In genomic region chr7:111606091-111606490, GRCm38 (mm10) we compare ENCODE assay signal across 34 mouse cellular contexts.
"Had no signal": no experiment of that assay in that cellular context is flagged by ENCODE, and none has a peak within 500 bp of the region (broad histone marks: within the 10 kb centered on the region; RNA-seq: fewer than 3 reads in every experiment).

No protein-coding gene starts in this region.

- DNase-seq: heart, postnatal 10 days; heart, postnatal 14 days; heart, postnatal 36 days; heart, postnatal 4 days; kidney, adult 11 months; kidney, adult 18-20 months; kidney, adult 2 months; kidney, adult 8-10 months; kidney, adult 9 months; kidney, postnatal 10 days; kidney, postnatal 14 days; kidney, postnatal 36 days; kidney, postnatal 4 days; layer of hippocampus, adult 9-11 months; layer of hippocampus, postnatal 36 days had no signal

- ATAC-seq: hindbrain, embryonic 16.5 days; hindbrain, postnatal 0 days; inflammation-experienced regulatory T-cells, adult 6 months; intestine, embryonic 15.5 days; intestine, embryonic 16.5 days; intestine, postnatal 0 days had no signal

- H3K4me3 ChIP-seq: heart, embryonic 10.5 days; heart, embryonic 12.5 days; heart, embryonic 13.5 days; heart, embryonic 15.5 days; hindbrain, embryonic 10.5 days; hindbrain, embryonic 12.5 days; hindbrain, embryonic 13.5 days; hindbrain, embryonic 15.5 days; intestine, embryonic 15.5 days; kidney, embryonic 15.5 days; layer of hippocampus, adult 2 months had no signal

- H3K27ac ChIP-seq: heart, embryonic 10.5 days; heart, embryonic 13.5 days; heart, embryonic 15.5 days; hindbrain, embryonic 10.5 days; hindbrain, embryonic 12.5 days; hindbrain, embryonic 13.5 days; hindbrain, embryonic 14.5 days; hindbrain, embryonic 15.5 days; hindbrain, postnatal 0 days; intestine, embryonic 15.5 days; kidney, embryonic 15.5 days; kidney, postnatal 0 days; layer of hippocampus, adult 2 months had no signal

- H3K27me3 ChIP-seq: heart, embryonic 12.5 days; heart, embryonic 13.5 days; heart, embryonic 15.5 days; hindbrain, embryonic 12.5 days; hindbrain, embryonic 13.5 days; hindbrain, embryonic 15.5 days; intestine, embryonic 15.5 days; kidney, embryonic 15.5 days had no signal

- H3K4me1 ChIP-seq: heart, embryonic 10.5 days; heart, embryonic 12.5 days; heart, embryonic 13.5 days; heart, embryonic 15.5 days; hindbrain, embryonic 10.5 days; hindbrain, embryonic 12.5 days; intestine, embryonic 15.5 days; kidney, embryonic 15.5 days had no signal

- H3K36me3 ChIP-seq: heart, embryonic 10.5 days; heart, embryonic 12.5 days; heart, embryonic 13.5 days; heart, embryonic 15.5 days; hindbrain, embryonic 10.5 days; hindbrain, embryonic 12.5 days; hindbrain, embryonic 13.5 days; hindbrain, embryonic 15.5 days; intestine, embryonic 15.5 days; kidney, embryonic 15.5 days had no signal

- H3K4me2 ChIP-seq: heart, embryonic 11.5 days; heart, embryonic 12.5 days; heart, embryonic 13.5 days; heart, embryonic 15.5 days; hindbrain, embryonic 12.5 days; hindbrain, embryonic 13.5 days; hindbrain, embryonic 14.5 days; hindbrain, embryonic 15.5 days; intestine, embryonic 15.5 days; kidney, embryonic 15.5 days had no signal

- H3K9ac ChIP-seq: heart, embryonic 12.5 days; heart, embryonic 13.5 days; heart, embryonic 15.5 days; hindbrain, embryonic 12.5 days; hindbrain, embryonic 13.5 days; hindbrain, embryonic 14.5 days; hindbrain, embryonic 15.5 days; intestine, embryonic 15.5 days; kidney, embryonic 15.5 days had no signal

- H3K9me3 ChIP-seq: heart, embryonic 10.5 days; heart, embryonic 12.5 days; heart, embryonic 13.5 days; heart, embryonic 15.5 days; hindbrain, embryonic 10.5 days; hindbrain, embryonic 12.5 days; hindbrain, embryonic 13.5 days; hindbrain, embryonic 15.5 days; intestine, embryonic 15.5 days; kidney, embryonic 15.5 days had no signal
